Mouse (Mus musculus) thymus, postnatal 0 days (tissue): Measurements from ENCODE around the gene Ap3d1. TPM values are rescaled to one million over a fixed set of nuclear protein-coding genes. Genes with fewer than 3 reads are reported as not detected.

Experiments used
- DNase-seq: peaks from one replicate; pipeline ENCODE4 v3.0.0-alpha.2; 2015; ENCODE audit warnings: low spot score
- polyA plus RNA-seq: library from polyadenylated mRNA; unstranded; fragments of >200 nt; fragmentation: Nextera tagmentation; extraction: Ambion mirVana; gene quantifications from 2 replicates; pipeline ENCODE4 v1.2.1, GENCODE M21; 2015

Gene Ap3d1
- polyA plus RNA-seq, 1 experiment from 2014 or later: 54.8 TPM

GRCm38 (mm10) chr10:80758651-80759050 lies 16.6 kb upstream of the Ap3d1 start:
- no peak for DNase-seq

GRCm38 (mm10) chr10:80757717-80758116 lies 15.7 kb upstream of the Ap3d1 start:
- DNase-seq: peak; percentile 77

- no peak for DNase-seq
These were observed 14.9 kb upstream of the Ap3d1 start for GRCm38 (mm10) chr10:80756967-80757366.

GRCm38 (mm10) chr10:80756509-80756908 lies 14.4 kb upstream of the Ap3d1 start:
- no peak for DNase-seq

- DNase-seq: no peak
These were observed 14.0 kb upstream of the Ap3d1 start for GRCm38 (mm10) chr10:80756099-80756498.

GRCm38 (mm10) chr10:80755291-80756015 lies 13.4 kb upstream of the Ap3d1 start:
- no peak for DNase-seq

- DNase-seq: peak; percentile 99
These were observed 12.7 kb upstream of the Ap3d1 start, which contains the start of gene Dot1l for GRCm38 (mm10) chr10:80754594-80755290. Dot1l (plus strand) TSS chr10:80755206.

- peak; percentile 81 for DNase-seq
These were observed 10.1 kb upstream of the Ap3d1 start for GRCm38 (mm10) chr10:80752079-80752625.

- peak; percentile 45 for DNase-seq
These were observed 9.2 kb upstream of the Ap3d1 start for GRCm38 (mm10) chr10:80751188-80751832.

GRCm38 (mm10) chr10:80748609-80749008 lies 6.5 kb upstream of the Ap3d1 start:
- peak; percentile 68 for DNase-seq

- DNase-seq: peak; percentile 68
These were observed 5.3 kb upstream of the Ap3d1 start for GRCm38 (mm10) chr10:80747410-80747809.

- DNase-seq: no peak
These were observed 2.2 kb upstream of the Ap3d1 start for GRCm38 (mm10) chr10:80744262-80744661.

- DNase-seq: no peak
These were observed 357 bp downstream of the Ap3d1 start for GRCm38 (mm10) chr10:80741634-80742179.

- no peak for DNase-seq
These were observed 918 bp downstream of the Ap3d1 start for GRCm38 (mm10) chr10:80741146-80741545.

GRCm38 (mm10) chr10:80738657-80739056 lies 3.4 kb downstream of the Ap3d1 start:
- no peak for DNase-seq

- no peak for DNase-seq
These were observed 5.3 kb downstream of the Ap3d1 start for GRCm38 (mm10) chr10:80736731-80737130.

GRCm38 (mm10) chr10:80732611-80733101 lies 9.4 kb downstream of the Ap3d1 start:
- no peak for DNase-seq

- DNase-seq: no peak
These were observed 14.5 kb downstream of the Ap3d1 start for GRCm38 (mm10) chr10:80727369-80728127.

- DNase-seq: no peak
These were observed 24.8 kb downstream of the Ap3d1 start for GRCm38 (mm10) chr10:80717281-80717680.

- DNase-seq: no peak
These were observed 31.2 kb downstream of the Ap3d1 start for GRCm38 (mm10) chr10:80710834-80711233.

- DNase-seq: no peak
These were observed 36.6 kb downstream of the Ap3d1 start for GRCm38 (mm10) chr10:80705479-80705878.
